Mouse (Mus musculus): ENCODE results near the gene Gm15737. TPM values are rescaled to one million over a fixed set of nuclear protein-coding genes. Genes with fewer than 3 reads are reported as not detected.

The Gm15737 gene
- polyA plus RNA-seq, 1 experiment from 2014 or later = 0.20 TPM

DNA sequence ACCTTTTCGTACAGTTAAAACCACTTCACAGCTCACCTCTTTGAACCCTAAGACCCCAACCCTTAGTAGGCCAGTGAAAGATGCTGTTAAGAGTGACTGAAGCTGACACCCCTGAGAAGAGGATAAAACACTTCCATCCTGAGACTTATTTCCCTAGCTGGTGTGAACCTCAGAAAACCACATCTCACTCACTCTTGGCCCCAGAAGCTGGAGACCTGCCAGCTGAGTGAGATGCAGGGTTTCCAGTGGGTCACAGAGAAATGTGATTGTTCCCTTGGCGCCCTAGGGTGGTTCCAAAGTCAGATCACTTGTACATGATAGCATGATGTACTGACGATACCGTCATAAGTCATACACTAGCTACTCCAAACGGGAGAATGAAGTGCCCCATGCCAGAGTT is 13.3 kb downstream of the Gm15737 start:
- Histone ChIP-seq H3K9ac (no peak overlapping the region), H3K27ac (ENCODE audit: low read depth) (no peak overlapping the region), H3K36me3 (ENCODE audit: insufficient read depth) (peaks cover 84% of the 10 kb centered on the region), H3K27me3 (ENCODE audit: insufficient read depth, low read length) (no peaks in the 10 kb centered on the region), H3K4me1 (ENCODE audit: insufficient read depth) (no peaks in the 10 kb centered on the region), H3K9me3 (ENCODE audit: low read depth, low read length) (no peaks in the 10 kb centered on the region), H3K4me2 (no peak overlapping the region), H3K4me3 (ENCODE audit: low read depth, low read length) (no peak overlapping the region)
- DNase-seq (no peak), ATAC-seq (ENCODE audit: insufficient read depth) (no peak)
- no peak for TF ChIP-seq CTCF (IDR thresholded peaks at IDR 0.05; ENCODE audit: low read depth)
- WGBS = 71% methylated on average over 5 of the region's 5 CpGs

DNA sequence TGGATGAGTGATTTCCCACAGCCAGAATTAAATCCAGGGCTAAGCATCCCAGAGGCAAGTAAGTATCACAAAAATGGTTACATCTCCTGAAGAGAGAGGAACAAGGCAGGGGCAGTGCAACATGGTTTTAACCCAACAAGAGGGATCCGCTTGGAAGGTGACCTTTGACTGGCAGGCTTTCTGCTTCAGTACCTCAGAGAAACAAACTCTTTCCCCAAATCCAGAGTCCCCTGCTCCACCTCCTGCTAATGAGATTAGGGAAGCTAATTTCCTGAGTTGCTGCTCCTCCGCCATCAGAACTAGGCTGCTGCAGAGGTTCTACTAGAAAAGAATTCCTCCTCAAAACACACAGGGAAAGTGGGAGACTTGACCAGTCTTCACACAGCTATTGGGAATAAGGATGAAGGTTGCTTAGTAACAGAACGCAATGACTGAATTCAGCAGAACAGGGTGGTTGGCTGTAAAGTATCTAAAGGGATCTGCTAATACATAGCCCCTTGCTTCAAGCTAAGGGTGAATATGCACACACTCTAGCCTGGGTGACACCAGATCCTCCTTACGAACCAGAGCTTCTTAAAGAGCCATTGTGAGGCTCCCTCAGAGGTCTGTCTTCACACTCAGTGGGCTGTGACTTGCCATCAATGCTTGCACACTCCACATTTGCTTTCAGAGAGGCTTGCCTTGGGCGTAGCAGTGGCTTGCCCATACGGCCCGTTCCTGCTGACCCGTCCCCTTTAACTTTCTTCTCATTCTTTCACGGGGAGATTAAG is 14.2 kb downstream of the Gm15737 start:
- TF ChIP-seq CTCF (IDR thresholded peaks at IDR 0.05; ENCODE audit: low read depth) = no peak
- Histone ChIP-seq H3K27me3 (ENCODE audit: insufficient read depth, low read length) (no peaks in the 10 kb centered on the region), H3K27ac (ENCODE audit: low read depth) (no peak overlapping the region), H3K9ac (no peak overlapping the region), H3K4me3 (ENCODE audit: low read depth, low read length) (no peak overlapping the region), H3K4me2 (no peak overlapping the region), H3K9me3 (ENCODE audit: low read depth, low read length) (no peaks in the 10 kb centered on the region), H3K36me3 (ENCODE audit: insufficient read depth) (peaks cover 86% of the 10 kb centered on the region), H3K4me1 (ENCODE audit: insufficient read depth) (no peaks in the 10 kb centered on the region)
- DNase-seq (no peak), ATAC-seq (ENCODE audit: insufficient read depth) (no peak)
- WGBS = 66% methylated on average over 9 of the region's 9 CpGs

DNA sequence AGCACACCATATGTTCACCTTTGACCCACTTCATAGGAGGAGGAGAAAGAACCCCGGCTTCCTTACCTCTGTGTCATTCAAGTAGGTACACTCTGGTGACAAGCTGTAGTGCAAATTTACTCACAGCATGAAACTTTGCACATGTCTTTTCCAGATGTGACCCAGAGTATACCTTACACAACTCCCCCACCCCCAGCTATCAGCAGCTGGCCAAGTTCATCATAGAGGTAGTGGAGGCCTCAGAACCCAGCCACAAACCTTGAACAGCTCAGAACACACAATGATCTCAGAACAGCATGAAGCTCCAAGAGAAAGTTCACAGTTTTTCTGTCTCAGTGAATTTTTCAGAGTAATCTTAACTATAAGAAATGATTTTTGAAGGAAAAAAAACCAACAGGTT is 22.4 kb downstream of the Gm15737 start:
- no peak overlapping the region for H3K9ac ChIP-seq
- H3K4me2 ChIP-seq = no peak overlapping the region
- no peaks in the 10 kb centered on the region for H3K4me1 ChIP-seq (ENCODE audit: insufficient read depth)
- 39% methylated on average over 1 of the region's 1 CpGs for WGBS
- H3K27ac ChIP-seq (ENCODE audit: low read depth) = no peak overlapping the region
- H3K4me3 ChIP-seq (ENCODE audit: low read depth, low read length) = no peak overlapping the region
- TF ChIP-seq CTCF (IDR thresholded peaks at IDR 0.05; ENCODE audit: low read depth) = no peak
- no peaks in the 10 kb centered on the region for H3K27me3 ChIP-seq (ENCODE audit: insufficient read depth, low read length)
- no peaks in the 10 kb centered on the region for H3K9me3 ChIP-seq (ENCODE audit: low read depth, low read length)
- no peak for DNase-seq
- H3K36me3 ChIP-seq (ENCODE audit: insufficient read depth) = peaks cover 66% of the 10 kb centered on the region
- no peak for ATAC-seq (ENCODE audit: insufficient read depth)

DNA sequence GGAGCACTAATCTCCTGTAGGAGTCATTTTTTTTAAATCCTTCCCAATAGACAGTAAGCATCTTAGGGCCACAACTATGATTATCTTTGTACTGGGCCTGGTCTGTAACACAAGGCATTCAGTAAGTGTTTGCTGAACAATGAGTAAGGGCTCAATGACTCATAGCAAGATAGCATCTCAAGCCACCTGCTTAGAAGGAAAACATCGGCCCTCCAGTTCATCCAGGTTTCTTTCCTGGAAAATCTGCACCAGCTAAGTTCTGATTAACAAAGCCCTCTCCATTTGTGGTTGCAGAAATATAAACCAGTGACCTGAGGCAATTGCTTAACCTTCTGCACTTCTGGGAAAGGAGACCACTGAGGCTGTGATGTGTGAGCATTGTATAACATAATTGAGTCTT is 34.9 kb downstream of the Gm15737 start:
- no peaks in the 10 kb centered on the region for H3K9me3 ChIP-seq (ENCODE audit: low read depth, low read length)
- no peak overlapping the region for H3K4me2 ChIP-seq
- no peak overlapping the region for H3K4me3 ChIP-seq (ENCODE audit: low read depth, low read length)
- H3K27me3 ChIP-seq (ENCODE audit: insufficient read depth, low read length) = no peaks in the 10 kb centered on the region
- no peak for TF ChIP-seq CTCF (IDR thresholded peaks at IDR 0.05; ENCODE audit: low read depth)
- no peaks in the 10 kb centered on the region for H3K4me1 ChIP-seq (ENCODE audit: insufficient read depth)
- ATAC-seq (ENCODE audit: insufficient read depth) (no peak), DNase-seq (no peak)
- WGBS = 74% methylated on average over 1 of the region's 1 CpGs
- H3K9ac ChIP-seq = no peak overlapping the region
- no peak overlapping the region; the same call in 1 of the 2 replicates for H3K27ac ChIP-seq (ENCODE audit: low read depth)
- peaks cover 71% of the 10 kb centered on the region for H3K36me3 ChIP-seq (ENCODE audit: insufficient read depth)

DNA sequence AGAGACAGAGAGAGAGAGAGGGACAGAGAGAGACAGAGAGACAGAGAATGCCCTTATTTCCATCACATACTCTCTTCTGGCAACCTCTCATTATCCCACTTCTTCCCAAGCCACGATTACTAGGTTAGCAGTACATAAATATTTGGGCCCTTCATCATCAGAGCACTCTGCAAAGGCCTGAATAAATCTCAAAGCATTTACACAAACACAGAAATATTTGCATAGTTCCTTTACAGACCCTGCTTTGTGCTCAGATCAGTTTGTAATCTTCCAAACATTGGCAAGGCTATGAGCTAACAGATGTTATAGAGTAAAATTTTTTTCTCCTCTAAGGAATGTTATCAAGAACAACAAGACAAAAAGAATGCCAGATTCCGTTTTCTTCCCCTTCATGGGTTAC is 35.3 kb downstream of the Gm15737 start:
- H3K4me2 ChIP-seq = no peak overlapping the region
- ATAC-seq (ENCODE audit: insufficient read depth) = no peak
- no peaks in the 10 kb centered on the region for H3K9me3 ChIP-seq (ENCODE audit: low read depth, low read length)
- no peak for TF ChIP-seq CTCF (IDR thresholded peaks at IDR 0.05; ENCODE audit: low read depth)
- WGBS = 16% methylated on average over 2 of the region's 2 CpGs
- H3K27me3 ChIP-seq (ENCODE audit: insufficient read depth, low read length) = no peaks in the 10 kb centered on the region
- peak; percentile 21 for DNase-seq
- no peaks in the 10 kb centered on the region for H3K4me1 ChIP-seq (ENCODE audit: insufficient read depth)
- no peak overlapping the region for H3K4me3 ChIP-seq (ENCODE audit: low read depth, low read length)
- no peak overlapping the region; the same call in 1 of the 2 replicates for H3K27ac ChIP-seq (ENCODE audit: low read depth)
- H3K36me3 ChIP-seq (ENCODE audit: insufficient read depth) = peaks cover 71% of the 10 kb centered on the region
- no peak overlapping the region for H3K9ac ChIP-seq

DNA sequence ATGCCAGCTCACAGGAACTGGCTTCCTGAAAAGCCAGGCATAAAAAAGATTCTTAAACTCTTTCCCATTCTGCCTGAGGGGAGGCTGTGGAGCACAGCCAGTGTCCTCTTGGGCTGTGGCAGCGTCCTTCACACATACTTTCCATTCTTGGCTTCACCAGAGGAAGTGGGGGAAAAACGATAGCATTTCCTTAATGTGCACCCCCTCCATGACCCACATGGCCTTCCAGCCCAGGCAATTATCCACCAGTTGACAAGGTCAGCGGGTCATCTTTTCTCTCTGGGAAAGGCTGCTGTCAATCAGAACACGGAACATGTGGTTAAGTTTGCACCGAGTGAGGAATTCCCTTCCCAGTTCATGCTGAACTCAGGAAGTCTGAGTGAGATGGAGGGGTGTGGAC is 36.8 kb downstream of the Gm15737 start:
- H3K4me2 ChIP-seq = no peak overlapping the region
- H3K27ac ChIP-seq (ENCODE audit: low read depth) = no peak overlapping the region
- H3K4me3 ChIP-seq (ENCODE audit: low read depth, low read length) = no peak overlapping the region
- no peak overlapping the region for H3K9ac ChIP-seq
- DNase-seq (peak; percentile 35), ATAC-seq (ENCODE audit: insufficient read depth) (no peak)
- TF ChIP-seq CTCF (IDR thresholded peaks at IDR 0.05; ENCODE audit: low read depth) = no peak; the same call in 1 of the 2 replicates
- 29% methylated on average over 5 of the region's 5 CpGs for WGBS
- H3K9me3 ChIP-seq (ENCODE audit: low read depth, low read length) = no peaks in the 10 kb centered on the region
- peaks cover 66% of the 10 kb centered on the region for H3K36me3 ChIP-seq (ENCODE audit: insufficient read depth)
- H3K27me3 ChIP-seq (ENCODE audit: insufficient read depth, low read length) = no peaks in the 10 kb centered on the region
- no peaks in the 10 kb centered on the region for H3K4me1 ChIP-seq (ENCODE audit: insufficient read depth)

DNA sequence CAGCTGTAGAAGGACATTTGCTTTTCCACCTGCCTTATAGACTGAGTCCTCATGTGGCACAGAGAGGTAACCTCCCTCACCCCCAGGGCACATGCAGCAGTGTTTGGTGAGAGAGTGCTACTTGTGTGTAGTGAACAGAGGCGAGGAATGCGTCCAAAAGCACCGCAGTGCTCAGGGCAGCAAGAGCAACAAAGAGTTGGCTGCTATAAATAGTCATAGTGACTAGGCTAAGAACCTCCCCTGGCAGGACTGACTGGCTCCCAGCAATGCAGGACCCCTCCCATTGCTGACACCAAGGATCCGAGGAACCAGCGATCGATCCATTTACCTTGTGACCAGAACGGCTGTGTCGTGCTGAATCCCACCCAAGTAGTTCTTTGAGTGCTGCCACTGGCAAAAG is 40.2 kb downstream of the Gm15737 start:
- no peak for TF ChIP-seq CTCF (IDR thresholded peaks at IDR 0.05; ENCODE audit: low read depth)
- peaks cover 56% of the 10 kb centered on the region for H3K36me3 ChIP-seq (ENCODE audit: insufficient read depth)
- H3K4me1 ChIP-seq (ENCODE audit: insufficient read depth) = no peaks in the 10 kb centered on the region
- H3K9ac ChIP-seq = no peak overlapping the region
- no peak for DNase-seq
- ATAC-seq (ENCODE audit: insufficient read depth) = no peak
- H3K27me3 ChIP-seq (ENCODE audit: insufficient read depth, low read length) = no peaks in the 10 kb centered on the region
- H3K27ac ChIP-seq (ENCODE audit: low read depth) = 0 out of 2 replicates have a peak overlapping the region, but pooled peaks have one; percentile 8
- H3K9me3 ChIP-seq (ENCODE audit: low read depth, low read length) = no peaks in the 10 kb centered on the region
- no peak overlapping the region for H3K4me3 ChIP-seq (ENCODE audit: low read depth, low read length)
- 49% methylated on average over 8 of the region's 8 CpGs for WGBS
- H3K4me2 ChIP-seq = no peak overlapping the region

All from lung, embryonic 14.5 days (tissue).